Mouse (Mus musculus): Measurements from ENCODE around the gene Gm20518.

DNA sequence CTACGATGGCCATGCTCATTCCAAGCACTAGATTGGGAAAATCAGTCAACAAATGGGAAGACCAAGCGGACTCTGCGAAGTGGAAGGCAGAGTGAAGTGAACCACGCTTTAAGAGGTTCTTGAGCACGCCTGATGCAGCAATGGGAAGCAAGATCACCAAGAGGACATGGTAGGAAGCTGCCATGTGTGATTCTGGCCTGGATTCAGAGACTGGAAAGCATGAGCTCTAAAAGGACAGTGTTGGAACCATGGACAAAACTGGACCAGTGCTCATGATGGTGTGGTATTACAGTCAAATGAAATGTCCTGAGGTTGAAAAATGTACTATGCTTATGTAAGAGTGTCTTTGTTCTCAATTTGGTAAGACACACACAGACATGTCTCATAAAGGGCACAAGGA, 40.1 kb downstream of the Gm20518 start:
- TF ChIP-seq POLR2A (IDR thresholded peaks at IDR 0.05; ENCODE audit: borderline replicate concordance, extremely low read depth, low read depth, low read length) (no peak), CTCF (IDR thresholded peaks at IDR 0.05; ENCODE audit: insufficient read depth, low read length) (no peak)

All from lung, adult 2 months (tissue).